Mouse (Mus musculus) MEL (cell line): Measurements from ENCODE around the gene Rbfox2.
"Not testable (repeated sequence)": the region's sequence is repeated elsewhere in the genome, so short reads cannot be mapped to it uniquely, and the experiment has no call there.

Source experiments
- CHD1 ChIP-seq: IDR thresholded peaks from 2 replicates; pipeline ENCODE4 v1.6.1; 2012; ENCODE audit warnings: low read depth, mild to moderate bottlenecking, inconsistent platforms, low read length, improper control_type of control experiment
- SMC3 ChIP-seq: IDR thresholded peaks from 2 replicates; pipeline ENCODE4 v1.6.1; 2011; ENCODE audit warnings: low read depth, low read length, improper control_type of control experiment

- not testable (repeated sequence) for TF ChIP-seq CHD1, SMC3
Measured at GRCm38 (mm10) chr15:77335185-77335584, 28.4 kb upstream of the Rbfox2 start.
